Mouse (Mus musculus) testis, postnatal 10 days (tissue): ENCODE results near the gene Hamp2.
A peak's percentile ranks its signal among the peaks of the same experiment; 100 is the strongest.
"Not testable (repeated sequence)": the region's sequence is repeated elsewhere in the genome, so short reads cannot be mapped to it uniquely, and the experiment has no call there.

Experiments
- DNase-seq: peaks from one replicate; pipeline ENCODE4 v3.0.0; 2021; ENCODE audit warnings: low spot score

Gene Hamp2

DNA sequence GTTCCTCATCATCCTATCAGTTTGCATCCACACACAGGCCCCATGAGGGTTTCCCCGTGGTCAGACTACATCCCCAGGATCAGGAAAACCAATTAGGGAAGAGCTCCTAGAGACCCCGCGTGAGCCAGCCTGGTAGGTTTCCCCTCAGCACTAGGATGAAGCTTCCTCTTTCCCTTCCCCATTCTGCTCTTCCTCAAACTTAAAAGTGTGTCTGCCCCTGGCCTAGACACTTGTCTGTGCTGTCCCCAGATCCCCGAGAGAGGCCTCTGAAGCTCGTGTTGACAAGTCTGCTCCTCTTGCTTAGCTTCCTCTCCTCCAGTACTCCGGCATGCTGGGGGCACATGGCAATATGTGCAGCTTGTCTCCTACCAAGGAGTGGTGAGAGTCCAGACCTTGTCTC is 29.0 kb upstream of the Hamp2 start:
- DNase-seq, result no peak

DNA sequence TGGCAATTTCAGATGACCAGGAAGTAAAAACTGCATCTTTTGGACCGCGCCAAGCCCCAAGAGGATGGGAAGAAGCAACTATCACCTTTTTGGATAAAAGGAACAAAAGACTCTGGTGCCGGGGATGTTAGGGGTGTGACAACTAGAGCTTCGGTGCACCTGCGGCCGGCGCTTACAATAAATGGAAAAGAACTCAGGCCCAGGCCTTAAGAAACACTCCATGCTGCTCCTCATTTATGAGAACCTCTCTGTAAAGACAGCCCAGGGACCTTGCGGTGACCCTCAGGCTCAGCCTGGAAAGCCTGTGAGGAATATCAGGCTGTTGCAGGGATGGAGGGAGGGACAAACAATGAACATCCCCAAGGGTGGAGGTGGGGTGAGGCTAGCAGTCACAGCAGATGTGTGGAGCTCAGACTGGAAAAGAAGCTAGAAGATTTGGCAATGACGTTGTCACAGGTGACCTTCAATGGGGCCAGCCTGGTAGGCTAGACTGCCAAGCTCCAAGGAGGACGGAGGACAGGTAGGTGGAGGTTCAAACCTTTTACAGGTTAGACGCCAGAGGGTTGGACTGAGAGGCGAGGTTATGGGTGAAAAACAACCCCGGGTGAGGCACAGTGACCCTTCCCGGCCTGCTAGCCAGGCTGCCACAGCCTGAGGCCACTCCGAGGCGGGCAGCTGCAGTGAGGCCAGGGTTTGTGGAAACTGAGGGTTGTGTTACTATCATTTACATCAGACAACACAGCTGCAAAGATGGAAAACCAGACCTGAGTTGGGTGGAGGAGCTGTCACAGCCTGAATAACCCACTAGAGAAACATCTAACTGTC is 28.2 kb upstream of the Hamp2 start:
- no peak for DNase-seq

DNA sequence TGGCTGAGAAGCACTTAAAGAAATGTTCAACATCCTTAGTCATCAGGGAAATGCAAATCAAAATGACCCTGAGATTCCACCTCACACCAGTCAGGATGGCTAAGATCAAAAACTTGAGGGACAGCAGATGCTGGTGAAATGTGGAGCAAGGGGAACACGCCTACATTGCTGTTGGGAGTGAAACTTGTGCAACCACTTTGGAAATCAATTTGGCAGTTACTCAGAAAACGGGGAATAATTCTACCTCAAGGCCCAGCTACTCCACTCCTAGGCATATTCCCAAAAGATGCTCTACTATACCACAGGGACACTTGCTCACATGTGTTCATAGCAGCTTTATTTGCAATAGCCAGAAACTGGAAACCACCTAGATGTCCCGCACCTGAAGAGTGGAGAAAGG is 25.4 kb upstream of the Hamp2 start:
- DNase-seq, result not testable (repeated sequence)

DNA sequence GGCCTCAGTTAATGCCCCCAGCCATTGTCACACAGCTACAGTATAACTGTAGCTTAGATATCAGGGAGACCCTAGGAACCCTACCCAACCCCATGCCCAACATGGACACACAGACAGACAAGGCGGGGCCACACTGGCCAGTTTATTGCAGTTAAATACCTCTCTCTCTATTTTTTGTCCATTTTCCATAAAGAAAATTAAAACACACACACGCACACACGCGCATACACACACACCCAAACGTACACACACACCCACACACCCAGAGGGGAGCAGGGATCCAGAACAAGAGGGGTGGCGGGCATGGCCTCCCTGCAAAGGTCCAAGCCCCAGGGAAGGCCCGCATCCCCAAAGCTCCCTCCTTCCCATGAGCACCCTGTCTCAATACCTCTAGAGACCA is 21.4 kb upstream of the Hamp2 start:
- no peak for DNase-seq

DNA sequence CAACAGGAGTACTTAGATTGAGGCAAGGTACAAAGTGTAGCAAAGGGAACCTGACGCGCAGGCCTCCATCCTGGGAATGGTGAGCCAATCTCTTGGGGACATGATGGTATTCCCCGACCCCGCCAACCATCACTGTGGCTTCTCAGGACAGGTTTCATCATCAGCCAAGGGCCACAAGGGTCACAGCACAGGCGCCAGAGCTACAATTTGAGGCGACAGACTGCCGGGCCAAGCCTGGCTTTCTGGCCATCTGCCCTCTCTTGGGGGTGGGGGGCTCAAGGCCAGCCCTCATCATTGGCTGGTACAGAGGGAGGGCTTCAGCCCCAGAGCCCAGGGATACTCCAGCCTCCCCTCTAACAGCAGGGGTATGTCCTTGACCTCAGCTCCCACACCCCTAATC is 21.0 kb upstream of the Hamp2 start:
- DNase-seq, result not testable (repeated sequence)

DNA sequence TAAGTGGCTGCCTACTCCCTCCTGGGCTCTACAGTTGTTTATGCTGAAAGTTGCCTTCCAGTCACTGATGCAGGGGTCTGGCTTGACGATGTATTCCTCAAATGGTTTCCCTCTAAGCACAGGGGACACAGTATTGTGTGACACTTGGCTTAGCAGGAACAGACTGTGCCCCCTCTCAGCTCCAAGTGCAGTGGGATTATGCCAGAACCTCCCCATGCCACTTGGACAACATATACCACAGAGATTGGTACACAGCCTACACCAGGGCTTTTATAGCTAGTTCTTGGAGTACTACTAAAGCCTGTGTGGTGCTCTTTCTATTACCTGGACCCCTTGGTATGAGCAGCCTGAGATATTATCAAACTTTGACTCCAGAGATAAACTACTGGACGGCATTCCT is 20.2 kb upstream of the Hamp2 start:
- DNase-seq, result not testable (repeated sequence)

DNA sequence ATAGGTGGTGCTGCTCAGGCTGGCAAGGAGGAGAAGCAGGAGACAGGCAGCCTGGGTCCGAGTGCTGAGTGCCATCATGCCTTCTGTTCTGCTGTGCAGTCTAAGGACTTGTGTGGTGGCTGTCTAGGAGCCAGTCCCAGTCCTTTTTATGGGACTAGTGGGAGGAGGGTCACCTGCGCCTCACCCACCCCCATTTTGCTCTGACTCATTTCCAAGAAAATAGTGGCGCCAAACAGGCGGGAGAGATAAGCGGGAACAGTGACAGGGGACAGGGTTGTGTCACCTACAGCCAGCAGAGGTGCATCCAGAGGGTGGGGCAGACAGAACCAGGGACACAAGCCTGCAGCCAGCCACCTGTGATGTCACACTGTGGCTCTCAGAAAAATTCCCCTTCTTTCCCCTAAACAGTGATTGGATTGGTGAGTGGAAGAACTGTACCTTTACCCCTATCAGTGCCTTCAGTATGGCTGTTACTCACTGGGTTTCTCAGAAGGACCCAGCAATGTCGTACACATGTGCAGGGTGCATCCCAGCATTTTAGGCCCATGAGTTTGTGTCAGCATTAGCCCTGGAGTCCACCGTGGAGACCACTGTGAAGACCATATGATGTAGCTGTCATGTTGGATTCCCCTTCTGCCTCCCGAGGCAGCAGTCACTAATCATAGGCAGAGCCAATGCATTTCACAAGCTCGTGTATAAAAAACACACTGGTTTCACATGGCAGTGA is 19.6 kb upstream of the Hamp2 start, which contains the start of gene Hamp:
Hamp (minus strand) TSS at position 124 of the 727 bp plus-strand sequence.
- DNase-seq, result no peak

DNA sequence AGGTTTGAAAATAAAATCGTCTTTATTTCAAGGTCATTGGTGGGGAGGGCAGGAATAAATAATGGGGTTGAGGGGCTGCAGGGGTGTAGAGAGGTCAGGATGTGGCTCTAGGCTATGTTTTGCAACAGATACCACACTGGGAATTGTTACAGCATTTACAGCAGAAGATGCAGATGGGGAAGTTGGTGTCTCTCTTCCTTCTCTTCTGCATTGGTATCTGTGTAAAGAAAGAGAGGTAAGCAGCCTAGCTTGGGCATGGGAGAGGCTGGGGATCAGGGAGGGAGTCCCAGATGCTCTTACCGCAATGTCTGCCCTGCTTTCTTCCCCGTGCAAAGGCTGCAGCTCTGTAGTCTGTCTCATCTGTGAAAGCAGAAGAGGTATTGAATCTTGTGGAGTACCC is 17.9 kb upstream of the Hamp2 start:
- not testable (repeated sequence) for DNase-seq

DNA sequence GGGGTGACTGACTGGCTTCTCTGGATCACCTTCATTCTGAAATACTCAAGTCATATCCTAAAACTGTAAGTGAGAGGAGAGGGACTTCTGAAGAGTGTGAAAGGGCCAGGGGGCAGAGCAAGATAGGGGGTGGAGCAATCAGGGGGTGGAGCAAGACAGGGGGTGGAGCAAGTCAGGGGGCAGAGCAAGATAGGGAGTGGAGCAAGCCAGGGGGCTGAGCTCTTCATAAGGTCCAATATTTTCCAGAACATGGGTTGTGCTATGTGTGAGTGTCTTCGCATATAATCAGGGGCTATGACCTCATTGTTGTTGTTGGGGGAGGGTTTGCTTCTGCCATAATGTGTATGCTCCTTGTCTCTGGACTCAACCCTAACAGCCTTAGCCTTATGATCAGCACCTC is 15.6 kb upstream of the Hamp2 start:
- DNase-seq, result not testable (repeated sequence)

DNA sequence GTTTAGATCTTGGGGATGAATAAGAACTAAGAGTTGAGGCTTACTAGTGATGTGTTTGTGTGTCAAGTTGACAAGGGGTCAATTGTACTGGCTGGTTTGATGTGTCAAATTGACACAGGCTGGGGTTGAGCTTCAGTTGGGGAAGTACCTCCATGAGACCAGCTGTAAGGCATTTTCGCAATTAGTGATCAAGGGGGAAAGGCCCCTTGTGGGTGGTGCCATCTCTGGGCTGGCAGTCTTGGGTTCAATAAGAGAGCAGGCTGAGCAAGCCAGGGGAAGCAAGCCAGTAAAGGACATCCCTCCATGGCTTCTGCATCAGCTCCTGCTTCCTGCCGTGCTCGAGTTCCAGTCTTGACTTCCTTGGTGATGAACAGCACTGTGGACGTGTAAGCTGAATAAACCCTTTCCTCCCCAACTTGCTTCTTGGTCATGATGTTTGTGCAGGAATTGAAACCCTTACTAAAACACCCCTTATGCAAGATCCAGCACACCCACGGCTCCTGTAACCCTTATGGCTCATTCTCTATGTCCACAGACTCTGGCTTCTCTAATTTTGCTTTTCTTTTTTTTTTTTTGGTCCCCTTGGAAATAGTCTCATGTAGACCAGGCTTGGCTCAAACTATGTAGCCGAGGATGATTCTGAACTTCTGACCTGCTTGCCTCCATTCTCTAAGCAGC is 11.1 kb upstream of the Hamp2 start:
- DNase-seq, result not testable (repeated sequence)

DNA sequence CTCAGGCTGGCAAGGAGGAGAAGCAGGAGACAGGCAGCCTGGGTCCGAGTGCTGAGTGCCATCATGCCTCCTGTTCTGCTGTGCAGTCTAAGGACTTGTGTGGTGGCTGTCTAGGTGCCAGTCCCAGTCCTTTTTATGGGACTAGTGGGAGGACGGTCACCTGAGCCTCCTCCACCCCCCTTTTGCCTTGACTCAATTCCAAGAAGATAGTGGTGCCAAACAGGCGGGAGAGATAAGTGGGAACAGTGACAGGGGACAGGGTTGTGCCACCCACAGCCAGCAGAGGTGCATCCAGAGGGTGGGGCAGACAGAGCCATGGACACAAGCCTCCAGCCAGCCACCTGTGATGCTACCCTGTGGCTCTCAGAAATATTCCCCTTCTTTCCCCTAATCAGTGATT is 410 bp downstream of the Hamp2 start:
- DNase-seq, result no peak

DNA sequence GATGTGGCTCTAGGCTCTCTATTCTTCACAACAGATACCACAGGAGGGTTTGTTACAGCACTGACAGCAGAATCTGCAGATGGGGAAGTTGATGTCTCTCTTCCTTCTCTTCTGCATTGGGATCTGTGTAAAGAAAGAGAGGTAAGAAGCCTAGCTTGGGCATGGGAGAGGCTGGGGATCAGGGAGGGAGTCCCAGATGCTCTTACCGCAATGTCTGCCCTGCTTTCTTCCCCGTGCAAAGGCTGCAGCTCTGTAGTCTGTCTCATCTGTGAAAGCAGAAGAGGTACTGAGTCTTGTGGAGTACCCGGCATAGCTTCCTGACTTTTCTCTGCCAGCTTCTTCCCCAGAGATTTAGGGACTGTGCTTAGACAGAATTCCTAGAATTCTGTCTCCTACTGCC is 2.0 kb downstream of the Hamp2 start:
- DNase-seq, result not testable (repeated sequence)

DNA sequence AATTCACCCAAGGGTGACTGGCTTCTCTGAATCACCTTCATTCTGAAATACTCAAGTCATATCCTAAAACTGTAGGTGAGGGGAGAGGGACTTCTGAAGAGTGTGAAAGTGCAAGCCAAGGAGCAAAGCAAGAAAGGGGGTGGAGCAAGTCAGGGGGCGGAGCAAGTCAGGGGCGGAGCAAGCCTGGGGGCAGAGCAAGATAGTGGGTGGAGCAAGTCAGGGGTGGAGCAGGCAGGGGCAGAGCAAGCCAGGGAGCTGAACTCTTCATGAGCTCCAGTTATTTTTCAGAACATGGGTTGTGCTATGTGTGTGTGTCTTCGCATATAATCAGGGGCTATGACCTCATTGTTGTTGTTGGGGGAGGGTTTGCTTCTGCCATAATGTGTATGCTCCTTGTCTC is 4.3 kb downstream of the Hamp2 start:
- no peak for DNase-seq

DNA sequence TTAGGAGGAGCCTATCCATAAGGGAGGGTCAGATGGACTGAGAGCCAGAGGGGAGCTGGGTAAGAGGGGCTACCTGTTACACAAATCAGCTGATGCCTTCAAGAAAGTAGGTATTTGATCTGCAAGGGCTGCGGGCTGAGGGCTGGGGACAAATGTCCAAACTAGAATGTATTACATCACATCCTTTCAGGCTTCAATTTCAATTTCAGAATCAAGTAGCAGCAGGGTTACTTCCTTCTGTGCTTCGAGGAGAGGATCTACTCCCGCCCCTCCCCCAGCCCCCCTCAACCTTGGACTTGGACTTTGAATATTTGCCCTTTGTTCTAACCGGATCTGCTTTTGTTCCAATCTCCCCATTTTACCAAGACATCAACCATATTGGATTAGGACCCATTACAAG is 7.3 kb downstream of the Hamp2 start:
- no peak for DNase-seq

DNA sequence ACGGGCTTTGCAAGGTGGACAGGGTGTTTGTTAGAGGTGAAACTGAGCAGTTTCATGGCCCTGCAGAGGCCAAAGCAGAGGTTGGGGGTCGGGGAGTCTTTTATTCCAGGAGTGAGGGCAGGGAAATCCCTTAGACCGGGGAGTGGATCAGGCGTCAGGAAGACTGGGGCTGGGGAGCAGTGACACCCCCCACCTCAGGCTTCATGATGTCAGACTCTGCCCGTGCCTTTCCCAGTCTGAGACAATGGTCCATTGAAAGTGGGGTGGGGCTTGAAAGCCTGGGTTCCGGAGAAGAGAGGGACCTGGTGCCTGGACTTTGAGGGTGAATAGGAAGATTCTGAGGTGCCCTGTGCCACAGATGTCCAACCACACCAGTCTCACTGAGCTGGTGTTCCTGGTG is 7.8 kb downstream of the Hamp2 start:
- DNase-seq, result no peak

DNA sequence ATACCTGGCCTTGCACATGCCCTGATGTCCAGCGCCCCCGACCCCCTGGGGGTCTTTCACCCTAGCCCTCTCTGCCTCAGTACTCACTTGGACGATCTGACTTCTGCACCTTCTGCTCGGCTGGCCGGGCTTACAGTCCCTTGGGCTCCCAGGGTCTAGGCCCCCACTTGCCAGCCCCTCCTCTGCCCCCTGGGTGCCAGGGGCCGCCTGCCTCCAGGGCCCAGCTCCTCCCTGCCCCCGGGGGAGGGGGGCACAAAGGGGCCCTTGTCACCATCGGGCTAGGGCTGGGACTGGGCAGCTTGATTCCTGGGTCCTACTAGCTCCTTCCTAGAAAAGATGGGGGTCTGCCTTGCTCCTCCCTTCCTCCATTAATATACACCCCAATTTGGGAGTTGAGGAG is 9.7 kb downstream of the Hamp2 start, which contains the start of gene Mag:
Mag (minus strand) TSS at position 142 of the 400 bp plus-strand sequence.
- DNase-seq, result no peak

DNA sequence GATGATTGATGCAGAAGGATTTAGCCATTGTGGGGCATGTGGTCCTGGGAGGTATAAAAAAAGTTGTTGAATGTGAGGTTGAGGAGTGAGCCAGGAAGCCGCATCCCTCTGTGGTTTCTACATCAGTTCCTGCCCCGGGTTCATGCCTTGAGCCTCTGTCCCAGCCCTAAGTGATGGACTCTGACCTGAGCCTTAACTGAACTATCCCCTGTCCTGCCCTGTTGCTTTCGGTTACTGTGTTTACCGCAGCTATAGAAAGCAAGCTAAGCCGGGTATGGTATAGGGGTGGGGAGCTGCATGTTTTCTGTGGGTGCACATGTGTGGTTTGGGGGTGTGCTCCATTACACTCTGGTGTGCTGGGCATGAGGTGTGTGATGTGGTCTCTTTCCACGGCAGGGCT is 14.7 kb downstream of the Hamp2 start:
- no peak for DNase-seq

DNA sequence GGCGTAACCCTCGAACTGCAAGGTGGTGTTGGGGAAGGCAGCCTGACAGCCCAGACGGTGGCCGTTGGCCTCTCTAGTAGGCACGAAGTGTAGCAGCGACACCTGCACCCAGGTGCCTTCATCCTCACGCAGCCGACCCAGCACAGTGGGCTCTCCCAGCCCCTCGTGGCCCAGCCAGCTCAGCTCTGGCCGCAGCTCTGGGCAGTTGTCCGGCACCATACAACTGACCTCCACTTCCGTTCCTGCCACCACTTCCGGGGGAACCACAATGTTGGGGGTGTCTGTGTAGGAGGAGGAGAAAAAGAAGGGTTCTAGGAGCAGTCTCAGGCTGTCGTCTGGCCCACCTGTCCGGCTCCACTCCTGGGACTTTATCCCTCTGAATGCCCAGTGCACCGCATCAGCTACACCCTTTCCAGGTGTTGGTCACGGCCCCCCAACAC is 15.5 kb downstream of the Hamp2 start:
- DNase-seq, result no peak

DNA sequence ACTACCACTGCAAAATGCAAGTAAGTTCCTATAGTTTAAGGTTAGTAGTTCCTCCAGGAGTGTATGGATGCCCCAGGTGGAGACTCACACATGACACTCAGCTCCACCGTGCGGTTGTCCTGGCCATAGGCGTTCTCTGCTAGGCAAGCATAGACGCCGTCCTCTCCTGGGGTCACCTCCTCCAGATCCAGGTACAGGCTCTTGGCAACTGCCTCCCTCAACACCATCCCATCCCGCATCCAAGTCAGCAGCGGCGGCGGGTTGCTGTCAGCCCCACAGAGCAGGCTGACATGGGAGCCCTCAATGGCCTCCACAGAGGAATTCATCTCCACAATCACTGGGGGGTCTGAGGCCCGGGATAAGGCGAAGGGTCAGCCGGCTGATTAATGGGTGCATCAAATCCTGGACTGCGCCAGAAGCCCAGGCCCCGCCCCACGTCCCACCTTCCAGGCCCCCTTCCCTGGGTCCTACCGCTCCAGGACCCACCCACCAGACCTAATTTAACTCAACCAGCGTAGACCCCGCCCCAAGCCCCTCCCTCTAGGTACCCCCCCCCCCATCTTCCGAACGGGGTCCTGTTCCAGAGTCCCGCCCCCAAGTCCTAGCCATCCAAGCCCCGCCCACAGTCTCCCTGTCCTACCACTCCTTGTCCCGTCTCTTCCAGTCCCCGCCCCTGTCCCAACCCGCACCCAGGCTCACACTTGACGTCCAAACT is 16.0 kb downstream of the Hamp2 start:
- peak; percentile 69 for DNase-seq

DNA sequence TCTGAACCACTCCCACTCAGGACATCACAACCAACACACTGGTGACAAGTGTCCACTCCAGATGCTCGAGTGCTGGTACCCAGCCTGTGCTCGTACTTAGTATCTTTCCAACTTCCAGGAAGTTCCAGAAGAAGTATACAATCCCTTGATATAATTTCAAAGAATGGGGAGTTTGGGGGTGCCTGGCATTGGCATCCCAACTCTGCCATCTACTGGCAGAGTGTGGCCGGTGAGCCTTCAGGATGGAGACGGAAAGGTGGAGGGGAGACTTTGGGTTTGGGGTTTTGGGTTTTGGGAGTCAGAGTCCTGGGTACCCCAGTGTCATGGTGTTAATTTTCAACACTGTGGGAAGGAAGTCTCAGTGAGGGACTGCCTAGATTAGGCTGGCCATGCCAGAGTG is 20.4 kb downstream of the Hamp2 start:
- DNase-seq, result no peak

DNA sequence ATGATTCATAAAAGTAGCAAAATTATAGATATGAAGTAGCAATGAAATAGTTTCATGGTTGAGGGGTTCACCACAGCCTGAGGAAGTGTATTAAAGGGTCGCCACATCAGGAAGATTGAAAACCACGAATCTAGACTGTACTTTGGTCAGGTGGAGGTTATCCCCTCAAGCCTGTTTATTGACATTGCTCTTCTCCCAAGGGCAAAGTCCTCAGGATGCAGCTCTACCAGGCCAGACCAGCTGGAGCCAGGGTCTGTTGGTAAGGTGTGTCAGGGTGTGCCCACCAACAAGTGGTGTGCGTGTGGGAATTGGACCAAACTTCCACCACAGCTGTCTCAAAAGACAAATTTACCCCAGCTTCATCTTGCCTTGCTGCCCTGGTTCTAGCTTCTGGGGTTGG is 29.3 kb downstream of the Hamp2 start:
- DNase-seq, result no peak

DNA sequence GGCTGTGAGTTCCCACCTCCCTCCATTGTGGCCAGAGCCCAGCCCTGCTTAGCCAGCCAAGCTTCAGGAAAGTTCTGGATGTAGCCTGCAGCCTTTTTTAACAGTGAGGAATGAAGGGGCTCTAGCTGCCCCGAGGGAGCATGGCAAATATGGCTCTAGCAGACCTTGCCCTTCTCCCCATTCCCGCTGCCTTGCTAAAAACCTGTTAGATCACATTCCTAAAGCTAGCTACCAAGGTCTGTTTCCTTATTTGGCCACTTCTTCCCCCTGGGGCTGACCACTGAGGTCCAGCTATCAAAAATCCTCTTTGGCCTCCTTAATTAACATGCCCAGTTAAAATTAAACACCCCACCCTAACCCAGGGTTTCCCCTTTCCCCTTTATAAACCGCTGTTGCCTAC is 32.0 kb downstream of the Hamp2 start:
- DNase-seq, result no peak
